Mouse (Mus musculus): Measurements from ENCODE around the gene Nufip2. TPM values are rescaled to one million over a fixed set of nuclear protein-coding genes. Genes with fewer than 3 reads are reported as not detected.

Nufip2 gene
- 25.4 TPM for polyA plus RNA-seq (2014; fragmentation: Illumina TruSeq; extraction: RNeasy Lipid Tissue Mini Kit (QIAGEN cat#74804); ENCODE audit: low read depth, low replicate concordance)

DNA sequence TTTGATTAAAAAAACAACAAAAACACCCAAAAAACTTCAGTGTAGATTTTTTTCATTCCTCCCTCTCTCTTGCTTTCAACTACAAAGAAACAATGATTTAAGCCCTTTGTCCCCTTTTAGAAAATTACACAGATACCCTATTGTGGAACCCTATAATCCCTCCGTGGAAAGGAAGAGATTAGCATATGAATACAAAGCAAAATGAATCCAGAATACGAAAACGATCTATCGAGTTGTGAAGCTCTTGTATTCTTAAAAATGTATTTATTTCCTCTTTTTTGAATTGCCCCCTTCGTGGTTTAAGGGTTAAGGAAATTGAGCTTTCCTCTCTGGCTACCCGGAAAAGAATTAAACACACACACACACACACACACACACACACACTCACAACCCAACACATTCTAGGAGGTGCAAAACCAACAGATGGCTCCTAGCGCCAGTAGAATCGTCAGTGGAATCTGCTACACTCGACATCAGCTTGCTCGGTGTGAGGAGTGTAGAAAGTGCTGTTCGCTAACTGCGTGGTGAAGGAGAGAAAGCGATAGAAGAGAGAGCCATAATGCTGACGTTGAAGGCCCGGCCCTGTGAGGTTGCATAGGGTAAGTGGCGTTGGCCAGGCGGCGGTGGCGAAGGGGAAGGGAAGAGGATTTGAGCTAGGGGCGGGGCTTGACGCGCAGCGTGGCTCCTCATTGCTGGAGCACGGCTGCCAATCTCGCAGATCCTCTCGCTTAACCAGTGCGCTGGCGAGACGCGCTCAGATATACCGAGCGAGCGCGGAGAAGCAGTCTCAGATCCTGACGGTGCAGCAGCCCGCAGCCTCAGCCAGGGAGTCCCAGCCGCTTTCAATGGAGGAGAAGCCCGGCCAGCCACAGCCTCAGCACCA, at the start of gene Nufip2:
TSS of gene Nufip2 (plus strand) at position 773 of the 883 bp plus-strand sequence.

DNA sequence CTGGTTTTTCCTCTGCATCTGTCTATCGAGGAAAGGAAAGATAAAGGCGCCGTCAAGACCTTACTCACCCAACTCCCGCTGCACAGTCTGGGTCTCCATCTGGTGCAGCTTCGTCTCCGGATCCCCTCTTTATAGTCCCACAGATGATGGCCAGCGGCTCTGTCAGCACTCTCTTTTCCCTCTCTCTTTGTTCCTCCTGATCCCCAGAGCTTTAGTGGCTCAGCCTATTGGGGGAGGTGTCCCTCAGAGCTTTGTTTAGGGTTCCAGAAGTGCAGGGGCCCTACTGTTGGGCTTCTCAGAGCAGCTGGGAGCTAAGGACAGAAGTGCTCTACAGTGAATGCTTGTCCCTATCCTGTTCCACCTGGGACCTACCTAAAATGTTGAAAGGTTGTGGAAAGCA, 39.2 kb downstream of the Nufip2 start, which contains the start of gene Cryba1:
TSS of gene Cryba1 (minus strand) at position 101 of the 400 bp plus-strand sequence.

DNA sequence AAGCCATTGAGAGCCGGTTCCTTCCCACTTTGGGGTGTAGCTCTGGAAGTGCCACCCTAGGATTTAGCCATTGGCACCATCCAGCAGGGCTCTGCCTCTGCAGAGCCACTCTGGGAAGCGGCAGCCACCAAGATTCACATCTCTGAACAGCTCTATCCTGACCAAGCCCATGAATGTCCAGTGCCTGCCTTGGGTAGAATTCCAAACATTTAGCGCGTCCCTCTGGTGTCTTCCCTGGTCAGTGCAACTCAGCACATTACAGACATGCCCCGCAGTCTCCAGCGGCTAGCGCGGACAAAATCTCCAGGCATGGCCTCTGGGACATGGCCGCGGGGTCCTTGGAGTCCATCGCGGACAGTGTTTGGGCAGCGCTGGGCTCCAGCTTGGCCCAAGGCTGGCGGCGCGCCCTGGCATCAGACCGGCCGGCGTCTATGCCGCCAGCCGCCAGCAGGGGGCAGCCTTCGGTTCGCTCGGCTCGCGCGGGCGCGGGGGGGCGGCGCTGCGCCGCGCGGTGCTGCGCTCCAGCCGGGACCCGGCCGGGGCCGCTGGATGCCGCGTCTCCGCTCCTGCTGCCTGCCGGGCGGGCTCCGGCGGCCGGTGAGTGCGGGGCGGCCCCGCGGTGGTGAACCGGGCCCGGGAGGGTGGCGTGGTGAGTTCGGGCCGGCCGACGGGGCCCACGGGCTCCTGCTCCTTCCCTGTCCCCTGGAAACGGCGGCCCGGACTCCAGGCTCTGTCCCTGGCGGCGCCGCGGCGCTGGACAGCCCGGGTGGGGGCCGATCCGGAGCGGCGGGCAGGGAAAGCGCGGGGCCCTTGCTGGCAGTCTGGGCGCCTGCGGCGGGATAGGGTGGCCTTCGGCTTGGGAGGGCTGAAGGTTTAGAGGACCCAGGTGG, 77.1 kb downstream of the Nufip2 start, which contains the start of gene Myo18a:
TSS of gene Myo18a (plus strand) at position 464 of the 890 bp plus-strand sequence.

DNA sequence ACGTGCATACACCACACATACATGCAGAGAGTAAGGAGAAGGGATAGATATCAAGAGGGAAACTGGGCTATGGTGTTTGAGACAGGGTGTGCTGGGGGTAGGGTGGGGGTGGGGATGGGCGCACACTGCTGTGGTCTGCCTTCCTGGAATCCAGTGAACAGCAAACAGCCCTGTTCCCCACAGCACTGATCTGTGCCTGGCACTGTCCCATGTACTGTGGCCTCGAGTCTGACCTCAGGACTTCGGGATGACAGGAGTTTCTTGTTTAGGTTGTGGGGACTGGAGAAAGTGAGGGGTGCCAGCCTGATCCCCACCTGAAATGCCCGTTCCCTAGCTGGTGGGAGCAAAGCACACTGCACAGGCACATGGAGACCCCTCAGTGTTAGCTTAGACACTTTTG, 101.8 kb downstream of the Nufip2 start, which contains the start of gene Gm10277:
TSS of gene Gm10277 (minus strand) at position 41 of the 400 bp plus-strand sequence.

Other genes starting within 250 kb of the Nufip2 start
- 276 TPM for gene Coro6, start 223.7 kb upstream of the Nufip2 start, polyA plus RNA-seq (2014; fragmentation: Illumina TruSeq; extraction: RNeasy Lipid Tissue Mini Kit (QIAGEN cat#74804); ENCODE audit: low read depth, low replicate concordance)
- 11.5 TPM for gene Ankrd13b, start 196.5 kb upstream of the Nufip2 start, polyA plus RNA-seq (2014; fragmentation: Illumina TruSeq; extraction: RNeasy Lipid Tissue Mini Kit (QIAGEN cat#74804); ENCODE audit: low read depth, low replicate concordance)
- 49.5 TPM for gene Git1, start 192.6 kb upstream of the Nufip2 start, polyA plus RNA-seq (2014; fragmentation: Illumina TruSeq; extraction: RNeasy Lipid Tissue Mini Kit (QIAGEN cat#74804); ENCODE audit: low read depth, low replicate concordance)
- 1.2 TPM for gene Abhd15, start 171.0 kb upstream of the Nufip2 start, polyA plus RNA-seq (2014; fragmentation: Illumina TruSeq; extraction: RNeasy Lipid Tissue Mini Kit (QIAGEN cat#74804); ENCODE audit: low read depth, low replicate concordance)
- gene Trp53i13, start 170.2 kb upstream of the Nufip2 start, polyA plus RNA-seq (2014; fragmentation: Illumina TruSeq; extraction: RNeasy Lipid Tissue Mini Kit (QIAGEN cat#74804); ENCODE audit: low read depth, low replicate concordance) = 12.3 TPM
- not detected for gene Gm10392, start 167.0 kb upstream of the Nufip2 start, polyA plus RNA-seq (2014; fragmentation: Illumina TruSeq; extraction: RNeasy Lipid Tissue Mini Kit (QIAGEN cat#74804); ENCODE audit: low read depth, low replicate concordance)
- gene Taok1, start 78.3 kb upstream of the Nufip2 start, polyA plus RNA-seq (2014; fragmentation: Illumina TruSeq; extraction: RNeasy Lipid Tissue Mini Kit (QIAGEN cat#74804); ENCODE audit: low read depth, low replicate concordance) = 21.3 TPM
- gene Cryba1, start 39.1 kb downstream of the Nufip2 start, polyA plus RNA-seq (2014; fragmentation: Illumina TruSeq; extraction: RNeasy Lipid Tissue Mini Kit (QIAGEN cat#74804); ENCODE audit: low read depth, low replicate concordance) = not detected
- gene Myo18a, start 77.1 kb downstream of the Nufip2 start, polyA plus RNA-seq (2014; fragmentation: Illumina TruSeq; extraction: RNeasy Lipid Tissue Mini Kit (QIAGEN cat#74804); ENCODE audit: low read depth, low replicate concordance) = 183 TPM
- not detected for gene Gm10277, start 101.6 kb downstream of the Nufip2 start, polyA plus RNA-seq (2014; fragmentation: Illumina TruSeq; extraction: RNeasy Lipid Tissue Mini Kit (QIAGEN cat#74804); ENCODE audit: low read depth, low replicate concordance)
- gene Pipox, start 207.9 kb downstream of the Nufip2 start, polyA plus RNA-seq (2014; fragmentation: Illumina TruSeq; extraction: RNeasy Lipid Tissue Mini Kit (QIAGEN cat#74804); ENCODE audit: low read depth, low replicate concordance) = 0.92 TPM
- 0.42 TPM for gene Sez6, start 244.6 kb downstream of the Nufip2 start, polyA plus RNA-seq (2014; fragmentation: Illumina TruSeq; extraction: RNeasy Lipid Tissue Mini Kit (QIAGEN cat#74804); ENCODE audit: low read depth, low replicate concordance)